Mouse (Mus musculus) adrenal gland, adult 18-20 months (tissue): ENCODE data around the gene Fgf9. TPM values are rescaled to one million over a fixed set of nuclear protein-coding genes. Genes with fewer than 3 reads are reported as not detected.
A peak's percentile ranks its signal among the peaks of the same experiment; 100 is the strongest.

Experiments
- DNase-seq, 2 experiments: peaks; one replicate each; pipeline ENCODE4 v3.0.0; 2021 to 2022; ENCODE audit warnings: low spot score in 2 of 2
- total RNA-seq, 2 experiments: library from RNA; stranded (reverse); gene quantifications; 1 replicate in 1 of 2; 2 replicates in 1 of 2; pipeline ENCODE4 v1.2.3; 2021

Fgf9 gene
- total RNA-seq, 2 experiments from 2014 or later: 9.2 to 22.5 TPM

DNA sequence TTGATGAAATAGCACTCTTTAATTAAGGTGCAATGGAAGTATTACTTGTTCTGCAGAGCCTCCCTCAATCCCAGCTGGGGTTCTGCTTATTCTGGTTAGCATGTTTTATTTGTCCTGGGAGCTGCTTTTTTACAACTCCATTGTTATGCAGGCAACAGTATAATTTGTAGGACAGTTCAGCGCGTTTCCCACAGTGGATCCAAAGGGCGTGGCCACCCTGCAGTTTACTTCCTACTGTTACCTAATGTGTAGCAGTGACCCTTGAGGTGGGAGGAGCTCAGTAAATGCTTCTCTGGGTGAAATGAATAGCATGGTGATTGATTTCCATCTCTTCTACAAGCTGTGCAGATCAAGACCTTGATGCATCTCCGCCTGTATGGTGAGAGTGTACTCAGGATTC lies 17.0 kb downstream of the Fgf9 start:
- no peak for DNase-seq

DNA sequence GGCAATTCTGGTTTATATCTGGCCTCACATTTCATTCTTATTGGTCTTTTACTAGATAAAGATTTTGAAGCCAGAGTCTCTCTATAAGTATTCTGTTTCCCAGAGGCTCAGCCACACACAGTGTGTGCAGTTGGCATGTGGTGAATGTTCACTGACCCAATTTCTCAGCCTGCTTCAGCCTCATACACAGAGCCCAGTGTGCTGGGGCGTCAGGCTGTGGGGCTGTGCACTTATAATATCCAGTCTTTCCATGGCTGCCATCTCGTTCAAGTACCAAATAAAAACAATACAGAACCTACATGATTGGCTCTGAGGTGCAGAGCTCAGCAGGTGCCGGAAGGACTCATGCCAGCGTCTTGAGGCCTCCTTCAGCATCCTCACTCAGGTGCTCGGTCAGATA lies 19.1 kb downstream of the Fgf9 start:
- no peak for DNase-seq

GRCm38 (mm10) chr14:58091321-58091720 lies 21.0 kb downstream of the Fgf9 start:
- no peak for DNase-seq

GRCm38 (mm10) chr14:58099599-58099998 lies 29.3 kb downstream of the Fgf9 start:
- DNase-seq: no peak

DNA sequence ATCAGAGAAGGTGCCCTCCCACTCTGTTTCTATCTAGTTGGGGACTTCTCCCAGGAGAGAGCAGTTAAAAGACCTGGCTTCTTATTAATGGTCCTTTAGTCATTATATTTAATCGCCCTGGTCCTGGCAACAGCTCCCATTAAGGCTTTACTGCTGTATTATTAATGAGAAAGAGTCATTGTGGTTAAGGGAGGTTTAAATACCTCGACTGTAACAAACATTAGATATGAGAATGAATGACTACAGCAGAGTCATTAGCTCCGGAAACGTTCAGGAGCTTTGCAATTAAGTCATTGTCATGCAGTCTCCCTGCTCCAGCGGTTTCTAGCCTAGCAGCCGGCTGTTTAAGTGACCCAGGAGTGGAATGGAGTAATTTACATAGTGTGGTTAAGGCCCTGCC lies 31.0 kb downstream of the Fgf9 start:
- DNase-seq: no peak

GRCm38 (mm10) chr14:58104266-58104665 lies 33.9 kb downstream of the Fgf9 start:
- DNase-seq: no peak

DNA sequence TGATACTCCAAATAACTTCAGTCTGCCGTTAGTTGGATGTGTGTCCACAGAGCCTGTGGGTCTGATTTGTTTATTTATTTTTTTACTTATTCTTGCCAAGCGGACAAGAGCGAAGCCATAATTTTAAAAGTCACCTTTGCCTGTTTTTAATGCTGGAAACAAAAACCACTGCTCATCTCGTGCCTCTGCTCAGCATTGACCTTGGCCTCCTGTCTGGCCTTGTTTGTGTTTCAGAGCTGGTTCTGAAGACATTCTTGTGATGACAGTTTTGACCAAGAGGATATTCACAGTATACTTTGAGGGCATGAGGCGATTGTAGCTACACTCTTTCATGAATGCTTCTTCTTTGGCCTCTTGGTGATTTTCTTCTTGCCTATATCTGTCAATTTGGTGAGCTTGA lies 35.2 kb downstream of the Fgf9 start:
- DNase-seq: no peak

DNA sequence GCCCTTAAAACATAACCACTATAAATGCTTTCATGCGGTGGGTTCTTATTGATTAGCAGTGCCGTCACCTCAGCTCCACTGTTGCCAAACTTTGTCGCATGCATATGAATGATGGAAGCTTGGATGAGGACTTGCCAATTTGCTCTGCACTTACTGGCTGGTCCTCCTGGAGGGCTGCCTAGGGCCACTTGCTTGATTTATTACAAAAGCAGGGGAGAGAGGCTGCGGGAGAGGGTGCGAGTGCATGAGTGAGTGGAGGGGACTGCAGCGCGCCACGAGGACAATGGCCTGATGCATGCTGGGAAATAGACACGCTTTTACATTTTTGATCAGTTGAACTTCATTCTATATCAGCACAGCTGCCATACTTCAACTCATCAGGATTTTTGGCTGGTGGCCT lies 39.3 kb downstream of the Fgf9 start:
- no peak for DNase-seq

- DNase-seq: no peak
Measured at GRCm38 (mm10) chr14:58111562-58111961, 41.2 kb downstream of the Fgf9 start.

GRCm38 (mm10) chr14:58112341-58112740 lies 42.0 kb downstream of the Fgf9 start:
- no peak for DNase-seq

DNA sequence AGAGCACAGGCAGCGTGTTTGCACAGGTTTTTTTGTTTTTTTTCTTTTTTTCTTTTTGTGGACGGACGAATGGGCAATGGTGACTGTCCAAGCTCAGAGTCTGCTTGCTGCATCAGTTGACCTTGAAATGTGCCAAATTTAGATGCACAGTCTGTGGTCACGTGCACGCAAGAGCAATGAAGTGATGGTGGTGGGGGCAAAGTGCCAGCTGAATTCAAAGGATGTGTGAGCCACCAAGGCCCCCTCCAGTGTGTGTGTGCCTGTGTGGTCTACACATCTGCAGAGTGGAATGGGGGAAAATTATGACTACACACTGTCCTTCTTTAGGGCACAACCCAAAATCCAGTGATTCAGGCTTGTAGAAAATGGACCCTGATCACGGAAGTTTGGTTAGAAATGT lies 42.8 kb downstream of the Fgf9 start:
- peak in 1 of 2 experiments; percentile 23 for DNase-seq

DNA sequence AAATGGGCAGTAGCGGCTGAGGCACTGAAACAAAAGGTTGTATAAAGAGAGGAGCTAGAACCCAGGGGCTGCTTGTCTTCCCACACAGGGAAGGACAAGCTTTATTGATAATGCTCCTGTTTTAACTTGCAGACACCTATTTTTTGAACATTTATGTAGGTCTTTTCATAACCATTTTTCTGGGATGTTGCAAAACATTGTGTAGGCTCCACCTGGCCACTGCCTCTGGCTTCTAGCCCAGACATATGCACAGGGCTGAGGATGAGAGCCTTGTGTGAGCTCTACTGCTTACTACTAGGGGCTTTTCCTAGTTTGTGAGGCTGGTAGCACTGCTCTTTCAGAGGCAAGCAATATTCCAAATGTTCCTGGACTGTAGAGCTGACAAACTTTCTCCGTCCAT lies 43.8 kb downstream of the Fgf9 start:
- no peak for DNase-seq

GRCm38 (mm10) chr14:58124625-58125024 lies 54.3 kb downstream of the Fgf9 start:
- no peak for DNase-seq

DNA sequence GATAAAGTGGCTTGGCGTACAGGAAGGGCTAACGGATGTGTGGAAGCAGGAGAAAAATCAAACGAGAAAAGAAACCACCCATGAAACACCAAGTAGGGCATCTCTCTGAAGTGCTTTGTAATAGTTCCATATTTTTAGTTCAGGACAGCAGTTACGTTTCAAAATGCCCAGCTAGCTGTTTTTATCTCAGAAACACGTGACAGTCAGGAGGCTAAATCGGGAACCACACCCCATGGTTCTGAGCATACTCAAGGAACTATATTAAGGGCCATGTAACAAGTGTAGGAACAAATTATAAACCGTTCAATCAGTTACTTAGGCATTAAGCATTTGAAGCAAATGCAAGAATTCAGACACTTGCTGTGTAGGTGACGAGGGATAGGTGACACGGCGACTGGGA lies 56.2 kb downstream of the Fgf9 start:
- DNase-seq: no peak

- DNase-seq: no peak
Measured at GRCm38 (mm10) chr14:58139506-58140055, 69.2 kb downstream of the Fgf9 start.

GRCm38 (mm10) chr14:58149637-58150470 lies 79.5 kb downstream of the Fgf9 start:
- no peak for DNase-seq

- no peak for DNase-seq
Measured at GRCm38 (mm10) chr14:58150471-58150855, 80.1 kb downstream of the Fgf9 start.

DNA sequence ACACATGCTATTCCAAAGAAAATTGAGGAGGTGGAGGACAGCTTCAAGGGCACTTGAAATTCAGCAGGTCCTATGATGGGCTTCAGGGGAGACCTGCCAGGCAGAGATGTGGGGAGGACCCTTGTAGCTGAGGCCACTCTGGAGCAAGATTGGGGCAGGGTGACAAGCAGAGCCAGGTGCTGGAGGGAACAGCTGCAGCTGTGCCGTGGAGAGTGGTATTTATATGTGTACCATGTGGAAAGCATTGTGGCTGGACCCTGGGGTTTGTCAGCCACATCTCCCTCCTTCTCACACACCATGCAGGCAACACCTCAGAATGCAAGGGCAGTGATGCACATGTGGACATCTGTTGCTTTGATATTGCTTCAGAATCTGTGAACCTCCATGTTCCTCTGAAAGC lies 81.8 kb downstream of the Fgf9 start:
- DNase-seq: no peak

DNA sequence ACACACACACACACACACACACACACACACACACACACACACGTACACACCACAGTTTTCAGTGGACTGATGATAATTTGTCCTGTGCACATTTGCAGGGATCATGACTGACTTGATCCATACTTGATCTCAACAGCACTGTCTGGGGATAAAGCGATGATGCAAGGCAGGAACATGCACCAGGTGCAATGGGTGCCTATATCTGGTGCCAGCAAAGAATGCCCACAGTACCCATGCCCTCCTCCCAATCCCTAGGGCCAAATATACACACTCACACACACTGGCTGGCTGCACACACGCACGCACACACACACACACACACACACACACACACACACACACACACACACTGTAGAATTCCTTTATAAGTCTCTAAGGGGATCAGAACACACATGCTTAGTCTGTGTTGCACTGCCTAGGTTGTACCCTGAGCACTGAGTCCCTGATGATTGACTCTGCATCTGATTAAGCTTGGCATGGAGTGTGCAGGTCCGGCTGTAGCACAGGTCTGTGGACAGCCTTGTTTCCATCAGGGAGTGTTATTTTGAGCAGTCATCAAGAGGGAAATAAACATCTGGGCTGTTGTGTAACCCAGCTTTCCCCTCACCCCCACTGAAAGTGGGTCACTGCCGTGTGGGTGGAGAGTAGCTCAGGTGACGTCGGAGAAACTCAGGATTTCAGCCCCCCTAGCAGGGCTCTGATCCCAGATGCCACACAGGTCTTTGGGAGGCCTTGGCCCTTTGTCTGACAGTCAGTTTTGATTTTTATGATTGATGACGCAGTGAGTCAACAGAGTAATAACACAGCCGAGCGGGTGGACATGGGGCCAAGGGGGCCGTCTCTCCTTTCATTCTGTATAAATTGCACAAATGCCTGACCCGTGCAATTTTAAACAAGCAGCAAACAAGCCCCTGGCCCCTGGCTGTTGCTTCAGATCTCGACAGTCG lies 83.4 kb downstream of the Fgf9 start:
- peak; percentile 34 to 48 for DNase-seq

GRCm38 (mm10) chr14:58160624-58161023 lies 90.3 kb downstream of the Fgf9 start:
- DNase-seq: no peak
